8 mouse cellular contexts compared by ENCODE assay signal in the genomic region with DNA sequence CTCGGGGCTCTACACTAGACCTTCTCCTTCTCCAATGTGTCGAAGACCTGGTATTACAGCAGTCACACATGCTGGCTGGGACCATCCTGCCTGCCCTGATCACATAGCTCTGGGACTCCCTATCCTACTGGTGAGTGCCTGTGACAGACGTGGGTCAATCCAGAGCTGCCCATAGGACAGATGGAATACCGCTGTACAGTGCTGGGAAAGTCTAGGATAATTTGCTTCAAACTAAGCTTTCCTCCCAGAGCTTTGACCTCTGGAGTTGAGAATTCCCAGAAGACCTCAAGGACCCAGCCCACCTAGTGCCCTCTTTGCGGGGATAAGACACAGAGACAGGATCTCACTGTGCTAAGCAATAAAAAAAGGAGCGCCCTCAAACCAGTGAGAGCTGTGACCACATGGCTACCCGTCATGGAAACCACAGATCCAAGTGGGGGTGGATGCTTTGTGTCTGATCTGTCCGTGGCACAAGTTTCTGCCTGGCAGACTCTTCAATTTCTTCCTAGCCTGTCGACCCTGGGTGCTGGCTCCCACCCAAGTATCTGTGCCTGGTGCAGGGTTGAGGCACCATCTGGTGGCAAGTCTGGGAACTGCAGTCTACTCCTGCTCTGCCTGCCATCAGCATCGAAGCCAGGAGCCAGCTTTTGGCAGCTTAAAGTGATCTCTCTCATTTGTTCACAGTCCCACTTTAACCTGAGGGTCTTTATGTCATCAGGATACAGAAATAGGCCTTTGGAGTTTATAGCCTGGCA. TPM values are rescaled to one million over a fixed set of nuclear protein-coding genes. Genes with fewer than 3 reads are reported as not detected.
A peak's percentile ranks its signal among the peaks of the same experiment; 100 is the strongest.
DNase-seq lines count a peak whose midpoint lies in the region; ATAC-seq and TF ChIP-seq lines count a peak whose summit lies in the region.

No protein-coding gene starts in this region.

- H3K4me2 ChIP-seq in liver, embryonic 12.5 days = no peak overlapping the region
- H3K4me2 ChIP-seq in neural tube, embryonic 12.5 days (replicated peaks) = no peak overlapping the region
- H3K4me2 ChIP-seq in stomach, embryonic 16.5 days (ENCODE audit: low read depth, low read length) = no peak overlapping the region

- H3K27ac ChIP-seq in heart, adult 2 months = no peak overlapping the region
- H3K27ac ChIP-seq in liver, embryonic 12.5 days = no peak overlapping the region
- no peak overlapping the region for H3K27ac ChIP-seq in neural tube, embryonic 12.5 days
- no peak overlapping the region for H3K27ac ChIP-seq in stomach, embryonic 16.5 days (ENCODE audit: low read length)

- no peaks in the 10 kb centered on the region for H3K36me3 ChIP-seq in heart, adult 2 months (ENCODE audit: control insufficient read depth, insufficient read depth, low read length)
- H3K36me3 ChIP-seq in liver, embryonic 12.5 days = no peaks in the 10 kb centered on the region
- H3K36me3 ChIP-seq in neural tube, embryonic 12.5 days = no peaks in the 10 kb centered on the region
- H3K36me3 ChIP-seq in stomach, embryonic 16.5 days (ENCODE audit: control insufficient read depth, insufficient read depth, low read length) = no peaks in the 10 kb centered on the region

- H3K4me1 ChIP-seq in heart, adult 2 months (ENCODE audit: control insufficient read depth, insufficient read depth, low read length) = no peaks in the 10 kb centered on the region
- H3K4me1 ChIP-seq in liver, embryonic 12.5 days = no peaks in the 10 kb centered on the region
- H3K4me1 ChIP-seq in neural tube, embryonic 12.5 days = peaks cover 37% of the 10 kb centered on the region
- no peaks in the 10 kb centered on the region for H3K4me1 ChIP-seq in stomach, embryonic 16.5 days (ENCODE audit: control insufficient read depth, insufficient read depth, low read length)

- WGBS in heart, adult 2 months = 42% methylated on average over 10 of the region's 10 CpGs
- 37% methylated on average over 10 of the region's 10 CpGs for WGBS in liver, embryonic 12.5 days (ENCODE audit: insufficient replicate concordance)
- 47% methylated on average over 10 of the region's 10 CpGs for whole genome bisulfite sequencing in neural tube, embryonic 12.5 days
- WGBS in stomach, embryonic 16.5 days = 45% methylated on average over 10 of the region's 10 CpGs

- no peak overlapping the region for H3K9ac ChIP-seq in heart, adult 2 months (ENCODE audit: low read depth, low read length)
- H3K9ac ChIP-seq in liver, embryonic 12.5 days = no peak overlapping the region
- no peak overlapping the region for H3K9ac ChIP-seq in neural tube, embryonic 12.5 days
- H3K9ac ChIP-seq in stomach, embryonic 16.5 days (ENCODE audit: low read length) = 0 out of 2 replicates have a peak overlapping the region, but pooled peaks have one; percentile 13

- H3K4me3 ChIP-seq in heart, adult 2 months = no peak overlapping the region
- no peak overlapping the region for H3K4me3 ChIP-seq in liver, embryonic 12.5 days
- no peak overlapping the region for H3K4me3 ChIP-seq in neural tube, embryonic 12.5 days
- no peak overlapping the region for H3K4me3 ChIP-seq in stomach, embryonic 16.5 days (replicated peaks; ENCODE audit: low read length)

- intact Hi-C loops in heart, adult 2 months (cut with DNase I) = loop anchor here (1.0 to 5.0 kb wide), 4 partner anchors 39 to 159 kb away; a partner anchor contains a TSS

- TF ChIP-seq CTCF in heart, adult 2 months (IDR thresholded peaks at IDR 0.05) = no peak

- H3K27me3 ChIP-seq in heart, adult 2 months (ENCODE audit: control insufficient read depth, insufficient read depth, low read length) = no peaks in the 10 kb centered on the region
- peaks cover 33% of the 10 kb centered on the region; the same call in 1 of the 2 replicates for H3K27me3 ChIP-seq in liver, embryonic 12.5 days (replicated peaks)
- no peaks in the 10 kb centered on the region for H3K27me3 ChIP-seq in neural tube, embryonic 12.5 days (replicated peaks)
- no peaks in the 10 kb centered on the region for H3K27me3 ChIP-seq in stomach, embryonic 16.5 days (ENCODE audit: control insufficient read depth, insufficient read depth, low read length)

- 0 out of 2 replicates have a peak, but pooled peaks have one; percentile 49 for ATAC-seq in liver, embryonic 12.5 days
- ATAC-seq in neural tube, embryonic 12.5 days (ENCODE audit: low FRiP score, low read depth) = 0 out of 2 replicates have a peak, but pooled peaks have one; percentile 10
- ATAC-seq in stomach, embryonic 16.5 days (ENCODE audit: insufficient read depth, low FRiP score) = peak; percentile 42; the same call in 1 of the 2 replicates

- no peak for TF ChIP-seq POLR2A in heart, adult 2 months (IDR thresholded peaks at IDR 0.05; ENCODE audit: insufficient read depth, low read depth, low read length)

- H3K79me2 ChIP-seq in heart, adult 2 months (replicated peaks; ENCODE audit: control insufficient read depth, insufficient read depth, low read length) = no peaks in the 10 kb centered on the region

- peak; percentile 85 to 86 for DNase-seq in B cell, adult 2 months
- DNase-seq in adrenal gland, postnatal 10 days = peak; percentile 93
- peak; percentile 80 for DNase-seq in embryo, embryonic 11.5 days (ENCODE audit: low read depth, low spot score)
- DNase-seq in heart, adult 2 months = peak; percentile 77 to 89
- peak; percentile 95 for DNase-seq in kidney, postnatal 10 days

- peak; percentile 81; the same call in 1 of the 2 replicates for TF ChIP-seq EP300 in heart, adult 2 months (IDR thresholded peaks at IDR 0.05; ENCODE audit: insufficient read depth, low read depth, low read length)

- H3K9me3 ChIP-seq in liver, embryonic 12.5 days (replicated peaks) = no peaks in the 10 kb centered on the region
- no peaks in the 10 kb centered on the region for H3K9me3 ChIP-seq in neural tube, embryonic 12.5 days
- no peaks in the 10 kb centered on the region for H3K9me3 ChIP-seq in stomach, embryonic 16.5 days (replicated peaks; ENCODE audit: control insufficient read depth, low read length)

RNA-seq across cellular contexts. Expression of a gene that starts 6.1 kb away (rescaled TPM):
- total RNA-seq in adrenal gland, postnatal 10 days (2021) = not detected
- not detected for total RNA-seq in heart, adult 2 months (2021)
- not detected in 2 replicates for polyA plus RNA-seq in heart, adult 2 months (2012; rRNA removed)
- polyA plus RNA-seq in liver, embryonic 12.5 days (2016; fragmentation: Nextera tagmentation; extraction: Ambion mirVana) = not detected in 2 replicates
- polyA plus RNA-seq in neural tube, embryonic 12.5 days (2016; fragmentation: Nextera tagmentation; extraction: Ambion mirVana) = not detected in 2 replicates
- not detected in 2 replicates for polyA plus RNA-seq in stomach, embryonic 16.5 days (2015; fragmentation: Nextera tagmentation; extraction: Ambion mirVana)

RNA-seq across cellular contexts. Expression of a gene that starts 23.3 kb away (rescaled TPM):
- 10 to 100 TPM; 18.9 to 20.5 TPM for total RNA-seq in adrenal gland, postnatal 10 days (2021)
- 10 to 100 TPM; 19.6 to 22.7 TPM for total RNA-seq in heart, adult 2 months (2021)
- polyA plus RNA-seq in heart, adult 2 months (2012; rRNA removed) = 36.0 and 51.5 TPM in 2 replicates
- 4.3 and 4.9 TPM in 2 replicates for polyA plus RNA-seq in liver, embryonic 12.5 days (2016; fragmentation: Nextera tagmentation; extraction: Ambion mirVana)
- 16.7 and 17.7 TPM in 2 replicates for polyA plus RNA-seq in neural tube, embryonic 12.5 days (2016; fragmentation: Nextera tagmentation; extraction: Ambion mirVana)
- polyA plus RNA-seq in stomach, embryonic 16.5 days (2015; fragmentation: Nextera tagmentation; extraction: Ambion mirVana) = 5.0 and 6.9 TPM in 2 replicates

RNA-seq across cellular contexts. Expression of a gene that starts 36.9 kb away (rescaled TPM):
- total RNA-seq in adrenal gland, postnatal 10 days (2021) = 10 to 100 TPM; 34.2 to 46.7 TPM
- 10 to 100 TPM; 19.6 to 19.8 TPM for total RNA-seq in heart, adult 2 months (2021)
- polyA plus RNA-seq in heart, adult 2 months (2012; rRNA removed) = 26.8 and 32.4 TPM in 2 replicates
- 88.8 and 96.5 TPM in 2 replicates for polyA plus RNA-seq in liver, embryonic 12.5 days (2016; fragmentation: Nextera tagmentation; extraction: Ambion mirVana)
- polyA plus RNA-seq in neural tube, embryonic 12.5 days (2016; fragmentation: Nextera tagmentation; extraction: Ambion mirVana) = 95.4 and 106 TPM in 2 replicates
- 98.8 and 99.1 TPM in 2 replicates for polyA plus RNA-seq in stomach, embryonic 16.5 days (2015; fragmentation: Nextera tagmentation; extraction: Ambion mirVana)

RNA-seq across cellular contexts. Expression of a gene that starts 36.9 kb away (rescaled TPM):
- 100 to 1,000 TPM; 123 to 127 TPM for total RNA-seq in adrenal gland, postnatal 10 days (2021)
- total RNA-seq in heart, adult 2 months (2021) = 10 to 100 TPM; 40.1 to 41.2 TPM
- polyA plus RNA-seq in heart, adult 2 months (2012; rRNA removed) = 20.9 and 25.1 TPM in 2 replicates
- 595 and 610 TPM in 2 replicates for polyA plus RNA-seq in liver, embryonic 12.5 days (2016; fragmentation: Nextera tagmentation; extraction: Ambion mirVana)
- polyA plus RNA-seq in neural tube, embryonic 12.5 days (2016; fragmentation: Nextera tagmentation; extraction: Ambion mirVana) = 701 and 706 TPM in 2 replicates
- 370 and 425 TPM in 2 replicates for polyA plus RNA-seq in stomach, embryonic 16.5 days (2015; fragmentation: Nextera tagmentation; extraction: Ambion mirVana)

RNA-seq across cellular contexts. Expression of a gene that starts 46.5 kb away (rescaled TPM):
- total RNA-seq in adrenal gland, postnatal 10 days (2021) = not detected
- not detected for total RNA-seq in heart, adult 2 months (2021)
- not detected in 2 replicates for polyA plus RNA-seq in heart, adult 2 months (2012; rRNA removed)
- polyA plus RNA-seq in liver, embryonic 12.5 days (2016; fragmentation: Nextera tagmentation; extraction: Ambion mirVana) = 1.7 TPM in 1 of 2 replicates, not detected in the other
- 2.8 and 4.7 TPM in 2 replicates for polyA plus RNA-seq in neural tube, embryonic 12.5 days (2016; fragmentation: Nextera tagmentation; extraction: Ambion mirVana)
- polyA plus RNA-seq in stomach, embryonic 16.5 days (2015; fragmentation: Nextera tagmentation; extraction: Ambion mirVana) = not detected in 2 replicates
